Mouse (Mus musculus): ENCODE results near the gene Iqcn. TPM values are rescaled to one million over a fixed set of nuclear protein-coding genes. Genes with fewer than 3 reads are reported as not detected.

Gene Iqcn
- total RNA-seq, 2 experiments from 2014 or later: not detected

GRCm38 (mm10) chr8:70678679-70679078 is 24.6 kb upstream of the Iqcn start:
- no peak for DNase-seq (ENCODE audit: low spot score)

- DNase-seq (ENCODE audit: low spot score): no peak
These were observed 23.9 kb upstream of the Iqcn start for GRCm38 (mm10) chr8:70679404-70679803.

DNA sequence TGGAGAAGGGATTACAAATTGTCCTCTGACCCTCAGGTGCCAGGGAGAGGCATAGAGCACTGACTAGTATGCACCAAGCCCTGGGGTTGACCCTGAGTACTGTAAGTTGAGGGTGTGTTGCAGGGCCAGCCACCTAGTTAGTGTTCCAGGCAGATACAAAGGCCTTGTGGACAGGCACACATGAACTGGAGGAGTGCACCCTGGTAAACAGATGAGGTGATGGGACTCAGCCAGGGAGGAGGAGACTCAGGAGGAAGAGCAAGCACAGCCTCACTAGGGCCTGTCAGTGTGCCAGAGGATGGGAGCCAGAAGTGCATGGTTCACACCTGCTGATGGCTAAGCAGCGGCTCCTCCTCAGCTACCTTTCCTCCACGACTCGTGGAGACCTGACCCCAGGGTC is 23.2 kb upstream of the Iqcn start:
- DNase-seq (ENCODE audit: low spot score): no peak

- no peak for DNase-seq (ENCODE audit: low spot score)
These were observed 21.8 kb upstream of the Iqcn start for GRCm38 (mm10) chr8:70681410-70681809.

DNA sequence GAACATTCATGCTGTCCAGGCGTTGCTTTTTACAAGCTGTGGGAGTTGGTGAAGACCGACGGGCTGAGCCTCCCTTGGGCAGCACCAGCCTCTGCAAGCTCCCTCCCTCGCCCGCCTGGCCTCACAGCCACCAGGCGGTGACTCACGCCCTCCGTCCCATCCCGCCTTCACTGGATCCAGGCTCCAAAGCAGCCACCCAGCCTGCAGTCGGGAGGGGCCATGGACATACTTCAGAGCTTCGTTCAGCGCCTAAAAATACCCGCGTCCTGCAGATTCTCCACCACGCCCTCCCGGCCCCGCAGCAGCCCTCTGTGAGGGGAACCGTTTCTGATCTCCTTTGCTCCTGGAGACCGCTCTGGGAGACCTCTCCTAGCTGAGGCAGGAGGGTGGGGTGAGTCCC is 21.1 kb upstream of the Iqcn start:
- DNase-seq (ENCODE audit: low spot score): peak; percentile 91

- DNase-seq (ENCODE audit: low spot score): no peak
These were observed 20.6 kb upstream of the Iqcn start for GRCm38 (mm10) chr8:70682692-70683091.

DNA sequence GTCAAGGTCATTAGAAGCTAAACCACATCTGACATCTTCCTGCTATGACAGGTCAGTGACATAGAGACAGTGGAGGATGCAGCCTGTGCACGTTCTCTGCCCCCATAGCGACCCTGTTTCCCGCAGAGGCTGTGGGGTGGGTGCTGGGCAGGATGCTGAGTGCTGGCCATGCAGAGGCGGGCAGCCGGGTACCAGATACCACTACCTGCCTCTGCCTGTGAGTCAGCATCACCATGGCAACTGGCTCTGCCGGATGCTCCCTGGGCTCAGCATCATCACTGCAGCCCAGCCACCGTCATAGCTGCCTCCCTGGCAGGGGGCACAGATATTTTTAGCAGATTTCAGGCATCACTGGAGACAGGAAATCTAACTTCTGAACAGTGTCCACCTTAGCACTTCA is 19.0 kb upstream of the Iqcn start:
- DNase-seq (ENCODE audit: low spot score): no peak

DNA sequence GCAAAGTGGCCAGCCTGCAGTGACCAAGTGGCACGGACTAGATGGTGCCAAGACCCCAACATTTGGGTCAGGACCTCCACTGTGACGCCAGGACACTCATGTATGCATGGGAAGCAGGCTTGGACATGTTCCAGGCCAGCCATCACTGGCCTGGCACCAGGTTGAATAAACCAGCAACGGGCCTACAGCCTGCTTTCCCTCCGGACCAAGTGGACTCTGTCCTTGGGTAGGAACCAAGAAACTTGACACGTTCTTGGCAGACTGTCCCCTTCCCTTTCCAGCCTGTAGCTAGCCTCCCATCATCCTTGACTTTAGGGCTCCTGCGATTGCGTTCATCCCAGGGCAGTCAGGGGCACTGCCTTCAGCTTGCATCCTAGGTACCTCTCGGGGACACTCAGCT is 15.7 kb upstream of the Iqcn start:
- peak; percentile 90 for DNase-seq (ENCODE audit: low spot score)

DNA sequence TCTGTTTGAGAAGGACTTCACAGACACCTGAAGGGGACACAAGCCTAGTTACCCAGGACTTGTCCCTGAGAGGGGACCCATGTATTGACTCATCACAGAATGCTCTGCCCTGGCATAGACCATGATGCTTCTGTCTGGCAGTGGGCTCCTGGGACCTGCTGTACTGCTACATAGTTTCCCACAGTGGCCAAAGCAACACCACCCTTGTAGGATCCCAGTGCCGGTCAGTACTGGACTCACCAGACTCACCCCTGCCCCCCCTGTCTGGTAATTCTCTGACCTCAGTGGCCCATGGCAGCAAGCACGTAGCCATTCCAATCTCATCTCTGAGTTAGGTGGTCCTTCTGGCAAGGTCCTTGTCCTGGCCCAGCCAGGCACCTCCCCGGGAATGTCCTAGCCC is 15.1 kb upstream of the Iqcn start:
- no peak for DNase-seq (ENCODE audit: low spot score)

DNA sequence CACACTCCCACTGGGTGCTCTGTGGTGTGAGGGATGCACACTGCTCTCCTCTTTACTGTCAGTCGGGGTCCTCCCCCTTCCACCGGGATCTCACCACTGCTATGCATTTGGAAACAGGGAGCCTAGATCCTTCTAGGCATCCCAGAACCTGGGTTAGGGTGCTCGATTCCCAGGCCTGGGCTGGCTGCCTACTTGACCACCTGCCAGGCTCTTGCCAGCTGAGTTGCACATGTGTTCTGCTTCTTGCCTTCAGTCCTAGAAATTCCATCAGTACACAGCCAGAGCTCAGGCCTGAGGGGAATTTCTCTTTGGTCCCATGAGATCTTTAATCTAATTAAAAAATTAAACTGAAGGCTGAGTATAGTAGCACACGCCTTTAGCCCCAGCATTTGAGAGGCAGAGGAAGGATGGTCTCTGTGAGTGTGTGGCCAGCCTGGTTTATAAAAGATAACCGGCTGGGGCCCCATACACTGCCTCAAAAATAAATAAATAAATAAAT is 13.3 kb upstream of the Iqcn start:
- no peak for DNase-seq (ENCODE audit: low spot score)

GRCm38 (mm10) chr8:70691230-70691629 is 12.0 kb upstream of the Iqcn start:
- no peak for DNase-seq (ENCODE audit: low spot score)

- no peak for DNase-seq (ENCODE audit: low spot score)
These were observed 11.5 kb upstream of the Iqcn start for GRCm38 (mm10) chr8:70691727-70692231.

GRCm38 (mm10) chr8:70693636-70694035 is 9.6 kb upstream of the Iqcn start:
- no peak for DNase-seq (ENCODE audit: low spot score)

DNA sequence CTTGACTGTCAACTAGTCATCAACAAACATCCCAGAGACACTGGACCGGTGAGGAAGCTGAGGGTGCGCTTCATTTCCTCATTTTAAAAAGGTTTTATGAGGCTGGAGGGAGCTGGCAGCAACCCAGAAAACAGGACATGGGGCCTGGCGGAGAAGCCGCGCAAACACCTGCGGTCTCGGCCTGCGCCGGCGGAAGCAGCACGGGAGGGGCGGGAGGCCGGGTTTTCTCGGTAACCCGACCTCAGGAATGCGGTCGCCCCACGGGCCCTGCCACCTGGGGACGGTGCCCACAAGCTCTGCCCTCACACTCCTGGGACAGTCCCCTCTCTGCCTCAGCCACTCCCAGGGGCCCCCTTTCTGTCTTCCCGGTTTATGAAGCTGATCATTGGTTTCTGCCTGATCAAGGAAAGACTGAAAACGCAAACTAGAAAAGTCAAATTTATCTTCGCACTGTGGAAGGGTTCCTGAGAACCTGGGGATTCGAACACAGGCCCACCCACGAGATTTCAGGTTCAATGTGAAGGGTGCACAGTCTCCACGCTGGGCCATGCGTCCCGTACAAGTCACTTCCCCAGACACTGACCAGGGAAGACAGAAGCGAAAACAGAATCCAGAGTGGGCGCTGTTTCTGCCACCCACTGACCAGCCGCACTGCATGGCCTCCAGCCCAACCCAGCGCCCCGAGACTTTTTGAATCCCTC is 7.8 kb upstream of the Iqcn start:
- peak; percentile 64 for DNase-seq (ENCODE audit: low spot score)

GRCm38 (mm10) chr8:70696019-70696885 is 7.0 kb upstream of the Iqcn start:
- peak; percentile 72 for DNase-seq (ENCODE audit: low spot score)

- no peak for DNase-seq (ENCODE audit: low spot score)
These were observed 6.3 kb upstream of the Iqcn start for GRCm38 (mm10) chr8:70696946-70697345.

DNA sequence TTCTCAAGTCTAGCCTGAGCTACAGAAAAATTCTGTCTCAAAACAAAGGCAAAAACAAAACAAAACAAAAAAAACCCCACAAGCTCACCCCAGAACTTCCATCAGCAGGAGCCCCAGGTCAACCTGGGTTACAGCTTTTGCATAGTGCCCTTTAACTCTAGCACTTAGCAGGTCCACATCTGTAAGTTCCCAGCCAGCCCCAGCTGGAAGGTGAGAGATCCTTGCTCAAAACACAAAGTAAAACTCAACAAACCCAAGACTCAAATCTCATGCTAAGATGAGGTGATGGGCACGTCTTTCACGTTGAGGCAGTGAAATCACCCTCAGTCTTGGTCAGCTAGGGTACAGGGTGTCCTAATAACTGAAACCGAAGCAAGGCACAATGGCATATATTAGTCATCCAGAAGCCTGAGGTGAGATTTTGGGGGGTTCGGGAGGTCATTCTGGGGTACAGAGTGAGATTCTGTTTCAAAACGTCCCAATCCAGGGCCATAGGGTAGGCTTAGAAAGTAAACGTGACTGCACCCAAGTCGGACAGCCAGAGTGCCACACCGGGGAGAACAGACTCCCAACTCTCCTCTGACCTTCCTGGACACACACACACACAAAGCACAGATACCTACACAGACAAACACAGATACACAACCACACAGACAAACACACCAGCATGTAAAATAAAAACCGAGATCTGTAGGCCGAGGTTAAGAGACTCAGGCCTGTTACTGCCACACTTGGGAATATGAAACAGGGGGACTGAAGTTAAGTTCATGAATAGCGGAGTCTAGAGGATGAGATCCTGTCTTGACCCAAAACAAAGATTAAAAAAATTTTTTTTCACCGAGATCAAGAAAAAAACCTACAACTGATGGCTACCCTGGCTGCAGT is 5.6 kb upstream of the Iqcn start:
- DNase-seq (ENCODE audit: low spot score): no peak

DNA sequence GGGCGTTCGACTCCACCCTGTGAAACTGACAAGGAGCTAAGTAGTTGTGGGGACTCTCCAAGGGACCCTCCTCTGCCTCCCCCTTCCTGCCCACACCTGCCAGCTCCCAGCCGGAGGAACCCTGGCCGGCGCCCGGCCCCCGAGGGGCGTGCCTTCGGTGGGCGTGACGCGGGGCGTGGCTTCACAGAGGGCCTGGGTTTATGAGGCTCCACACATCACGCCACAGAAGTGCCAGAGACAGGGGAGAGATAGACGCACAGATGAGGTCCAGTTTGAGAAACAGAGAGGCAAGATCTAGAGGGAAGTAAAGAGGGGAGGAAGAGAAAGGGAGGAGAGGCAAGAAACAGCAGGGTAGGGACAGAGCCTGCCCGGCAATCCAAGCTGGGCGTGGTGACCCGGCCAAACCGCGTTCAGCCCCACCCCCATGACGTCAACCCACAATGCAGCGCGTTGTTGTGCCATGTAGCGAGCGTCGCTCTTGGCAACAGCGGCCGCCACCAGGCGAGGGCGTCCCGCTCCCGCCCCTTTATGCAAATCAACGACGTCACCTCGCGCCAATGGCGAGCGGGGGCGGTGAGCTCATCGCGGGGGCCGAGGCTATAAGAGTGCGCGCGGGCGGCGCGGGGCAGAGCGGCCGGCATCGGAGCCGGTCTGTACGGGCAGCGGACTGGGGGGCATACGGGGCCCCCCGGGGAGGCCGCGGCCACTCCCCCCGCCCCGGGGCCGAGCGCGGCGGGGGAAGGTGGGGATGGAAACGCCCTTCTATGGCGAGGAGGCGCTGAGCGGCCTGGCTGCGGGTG is 4.7 kb upstream of the Iqcn start, which contains the start of gene Jund:
Gene Jund, plus strand, starts transcription at position 640 of the 800 bp plus-strand sequence.
- DNase-seq (ENCODE audit: low spot score): peak; percentile 99

GRCm38 (mm10) chr8:70699116-70699833 is 4.0 kb upstream of the Iqcn start:
- peak; percentile 52 for DNase-seq (ENCODE audit: low spot score)
